Mouse (Mus musculus): ENCODE data around the gene Carf. TPM values are rescaled to one million over a fixed set of nuclear protein-coding genes. Genes with fewer than 3 reads are reported as not detected.
"Not testable (repeated sequence)": the region's sequence is repeated elsewhere in the genome, so short reads cannot be mapped to it uniquely, and the experiment has no call there.

Gene Carf
- polyA plus RNA-seq (2012; ENCODE audit: insufficient read depth, insufficient read length, missing spikeins): 5.0 and 8.2 TPM in 2 replicates

GRCm38 (mm10) chr1:60098024-60098781 is at the start of gene Carf, which contains the start of gene Wdr12:
Gene Carf, plus strand, starts transcription at chr1:60098247.
Gene Wdr12, minus strand, starts transcription at chr1:60098645.
- Histone ChIP-seq H3K27ac (replicated peaks; ENCODE audit: low read depth, low read length) (peak within 1 kb of the TSS; percentile 93), H3K4me1 (ENCODE audit: control insufficient read depth, insufficient read depth, insufficient read length, low read length) (no peaks in the 10 kb centered on the region), H3K4me3 (ENCODE audit: insufficient read depth, low read depth, low read length) (peak within 1 kb of the TSS; percentile 84)

- Histone ChIP-seq H3K27ac (replicated peaks; ENCODE audit: low read depth, low read length) (no peak overlapping the region), H3K4me3 (ENCODE audit: insufficient read depth, low read depth, low read length) (no peak overlapping the region), H3K4me1 (ENCODE audit: control insufficient read depth, insufficient read depth, insufficient read length, low read length) (no peaks in the 10 kb centered on the region)
Measured at GRCm38 (mm10) chr1:60054659-60055058, 43.4 kb upstream of the Carf start.

DNA sequence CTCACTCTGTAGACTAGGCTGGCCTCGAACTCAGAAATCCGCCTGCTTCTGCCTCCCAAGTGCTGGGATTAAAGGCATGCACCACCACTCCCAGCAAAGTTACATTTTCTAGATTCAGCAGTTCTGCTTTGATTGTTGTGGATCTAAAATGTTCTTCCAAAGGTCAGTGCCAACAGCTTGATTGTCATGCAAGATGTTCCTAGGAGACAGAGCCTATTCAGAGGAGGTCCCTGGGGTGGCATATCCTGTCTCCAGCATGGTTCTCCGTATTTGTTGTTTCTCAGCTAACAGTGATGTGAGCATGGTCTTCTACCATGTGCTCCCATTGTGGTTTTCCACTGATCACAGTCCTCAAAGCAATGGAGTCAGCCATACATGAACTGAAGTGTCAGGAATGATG is 41.7 kb upstream of the Carf start:
- no peak overlapping the region for H3K27ac ChIP-seq (replicated peaks; ENCODE audit: low read depth, low read length)
- no peaks in the 10 kb centered on the region for H3K4me1 ChIP-seq (ENCODE audit: control insufficient read depth, insufficient read depth, insufficient read length, low read length)

DNA sequence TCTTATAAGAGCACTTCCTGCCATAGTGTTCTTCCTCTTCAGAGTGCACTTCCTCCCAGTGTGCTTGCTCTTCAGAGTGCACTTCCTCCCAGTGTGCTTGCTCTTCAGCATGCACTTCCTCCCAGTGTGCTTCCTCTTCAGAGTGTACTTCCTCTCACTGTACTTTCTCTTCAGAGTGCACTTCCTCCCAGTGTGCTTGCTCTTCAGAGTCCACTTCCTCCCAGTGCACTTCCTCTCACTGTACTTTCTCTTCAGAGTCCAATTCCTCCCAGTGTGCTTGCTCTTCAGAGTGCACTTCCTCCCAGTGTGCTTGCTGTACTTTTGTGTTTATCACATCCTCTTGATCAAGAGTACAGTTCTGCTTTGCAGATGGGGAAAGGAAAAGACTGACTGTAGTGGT is 27.3 kb upstream of the Carf start:
- H3K4me3 ChIP-seq (ENCODE audit: insufficient read depth, low read depth, low read length): not testable (repeated sequence)

More for the DNA sequence above, 41.7 kb upstream of the Carf start:
- H3K4me3 ChIP-seq (ENCODE audit: insufficient read depth, low read depth, low read length): no peak overlapping the region

GRCm38 (mm10) chr1:60074935-60075334 is 23.1 kb upstream of the Carf start:
- Histone ChIP-seq H3K4me3 (ENCODE audit: insufficient read depth, low read depth, low read length) (no peak overlapping the region), H3K27ac (replicated peaks; ENCODE audit: low read depth, low read length) (no peak overlapping the region), H3K4me1 (ENCODE audit: control insufficient read depth, insufficient read depth, insufficient read length, low read length) (no peaks in the 10 kb centered on the region)

More for the DNA sequence above, 27.3 kb upstream of the Carf start:
- H3K4me1 ChIP-seq (ENCODE audit: control insufficient read depth, insufficient read depth, insufficient read length, low read length); H3K27ac ChIP-seq (replicated peaks; ENCODE audit: low read depth, low read length): not testable (repeated sequence)

DNA sequence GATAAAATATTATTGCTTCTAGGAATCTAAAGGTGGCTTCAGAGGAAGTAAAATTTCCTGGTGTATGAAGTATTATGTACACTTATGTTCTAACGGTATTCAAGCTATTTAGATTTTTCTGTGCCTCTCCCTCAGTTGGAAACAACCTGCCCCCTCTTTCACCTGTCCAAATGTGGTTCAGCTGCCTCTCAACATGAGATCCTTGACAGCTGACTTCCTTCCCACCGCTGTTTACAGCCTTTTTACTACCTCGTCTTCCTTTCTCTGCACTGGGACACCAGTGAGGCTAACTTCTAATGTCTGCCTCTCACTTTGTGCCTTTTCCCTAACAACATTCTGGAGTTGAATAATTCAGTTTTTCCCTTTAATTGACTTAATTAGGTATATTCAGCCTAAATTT is 22.5 kb upstream of the Carf start:
- Histone ChIP-seq H3K4me1 (ENCODE audit: control insufficient read depth, insufficient read depth, insufficient read length, low read length) (no peaks in the 10 kb centered on the region), H3K4me3 (ENCODE audit: insufficient read depth, low read depth, low read length) (no peak overlapping the region), H3K27ac (replicated peaks; ENCODE audit: low read depth, low read length) (no peak overlapping the region)

- no peak overlapping the region for H3K4me3 ChIP-seq (ENCODE audit: insufficient read depth, low read depth, low read length)
- H3K4me1 ChIP-seq (ENCODE audit: control insufficient read depth, insufficient read depth, insufficient read length, low read length): no peaks in the 10 kb centered on the region
- H3K27ac ChIP-seq (replicated peaks; ENCODE audit: low read depth, low read length): no peak overlapping the region
Measured at GRCm38 (mm10) chr1:60076411-60076810, 21.6 kb upstream of the Carf start.

- peak overlapping the region; percentile 84 for H3K4me3 ChIP-seq (ENCODE audit: insufficient read depth, low read depth, low read length)
- no peak overlapping the region for H3K27ac ChIP-seq (replicated peaks; ENCODE audit: low read depth, low read length)
- H3K4me1 ChIP-seq (ENCODE audit: control insufficient read depth, insufficient read depth, insufficient read length, low read length): no peaks in the 10 kb centered on the region
Measured at GRCm38 (mm10) chr1:60096572-60097276, 1.3 kb upstream of the Carf start.

GRCm38 (mm10) chr1:60097277-60098023 is 597 bp upstream of the Carf start:
- H3K4me3 ChIP-seq (ENCODE audit: insufficient read depth, low read depth, low read length): peak overlapping the region; percentile 84
- H3K4me1 ChIP-seq (ENCODE audit: control insufficient read depth, insufficient read depth, insufficient read length, low read length): no peaks in the 10 kb centered on the region
- peak overlapping the region; percentile 89 for H3K27ac ChIP-seq (replicated peaks; ENCODE audit: low read depth, low read length)

DNA sequence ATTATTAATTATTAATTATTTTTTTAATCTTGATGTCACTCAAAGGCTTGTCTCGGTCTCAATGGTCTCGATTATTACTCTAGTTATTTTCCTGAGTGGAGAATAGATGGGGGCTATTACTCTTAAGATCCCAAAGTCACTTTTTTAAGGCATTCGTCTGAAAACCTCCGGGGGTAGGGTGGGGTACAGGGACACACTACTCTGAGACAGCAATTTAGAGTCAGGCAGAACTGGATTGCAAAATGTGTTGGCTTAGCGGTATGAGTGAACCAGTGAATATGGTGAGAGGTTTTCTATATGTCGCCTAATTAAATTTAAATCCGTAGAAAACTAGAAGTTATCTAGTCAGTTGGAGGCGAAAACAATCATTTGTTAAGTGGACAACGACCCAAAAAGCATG is 792 bp downstream of the Carf start:
- no peaks in the 10 kb centered on the region for H3K4me1 ChIP-seq (ENCODE audit: control insufficient read depth, insufficient read depth, insufficient read length, low read length)
- H3K4me3 ChIP-seq (ENCODE audit: insufficient read depth, low read depth, low read length): peak overlapping the region; percentile 59
- no peak overlapping the region for H3K27ac ChIP-seq (replicated peaks; ENCODE audit: low read depth, low read length)

DNA sequence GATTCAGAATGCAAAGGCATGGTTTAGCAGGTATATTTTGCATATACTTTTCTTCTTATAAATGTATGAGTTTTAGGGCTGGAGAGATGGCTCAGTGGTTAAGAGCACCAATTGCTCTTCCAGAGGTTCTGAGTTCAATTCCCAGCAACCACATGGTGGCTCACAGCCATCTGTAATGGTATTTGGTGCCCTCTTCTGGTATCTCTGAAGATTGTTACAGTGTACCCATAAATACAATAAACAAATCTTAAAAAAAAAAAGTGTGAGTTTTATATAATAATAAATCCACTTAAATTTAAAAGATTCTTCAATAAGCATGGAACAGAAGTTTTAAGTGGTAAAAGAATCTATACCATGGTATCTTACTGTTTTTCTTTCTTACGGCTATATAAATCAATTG is 6.5 kb downstream of the Carf start:
- Histone ChIP-seq H3K27ac (replicated peaks; ENCODE audit: low read depth, low read length) (no peak overlapping the region), H3K4me3 (ENCODE audit: insufficient read depth, low read depth, low read length) (no peak overlapping the region), H3K4me1 (ENCODE audit: control insufficient read depth, insufficient read depth, insufficient read length, low read length) (no peaks in the 10 kb centered on the region)

DNA sequence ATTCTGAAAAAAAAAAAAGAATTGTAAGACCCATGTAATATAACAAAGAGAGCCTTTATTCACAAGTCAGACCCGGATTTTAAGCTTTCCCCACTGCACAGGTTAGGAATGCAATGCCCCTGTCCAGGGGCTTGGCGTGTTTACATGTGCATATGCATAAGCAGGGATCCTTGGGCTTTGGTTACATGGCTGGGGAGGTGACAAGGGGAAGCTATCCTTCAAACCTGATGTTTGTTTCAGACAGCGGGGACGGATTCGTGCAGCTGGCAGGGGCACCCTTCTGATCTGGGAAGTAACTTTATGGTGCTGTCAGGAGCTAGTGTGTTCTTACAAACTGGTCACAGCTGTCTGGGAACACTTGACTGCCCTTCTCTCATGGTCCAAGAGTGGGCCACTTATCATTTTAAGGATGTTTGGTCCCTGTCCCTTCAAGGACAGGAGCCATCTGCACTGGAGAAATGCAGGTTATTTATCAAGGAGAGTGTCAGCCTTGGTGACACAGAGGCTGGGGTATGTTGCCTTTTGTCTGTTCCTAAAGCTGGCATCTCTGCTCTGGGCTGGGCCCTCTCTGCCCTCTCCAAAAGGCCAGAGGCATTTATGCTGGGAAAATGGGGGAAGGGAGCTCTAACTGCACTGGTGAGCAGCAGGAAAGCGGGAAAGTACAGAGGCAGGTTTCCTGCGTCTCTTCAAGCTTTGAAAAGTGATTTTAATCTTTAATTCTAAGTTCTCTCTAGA is 19.8 kb downstream of the Carf start:
- H3K4me3 ChIP-seq (ENCODE audit: insufficient read depth, low read depth, low read length): no peak overlapping the region
- H3K27ac ChIP-seq (replicated peaks; ENCODE audit: low read depth, low read length): no peak overlapping the region

DNA sequence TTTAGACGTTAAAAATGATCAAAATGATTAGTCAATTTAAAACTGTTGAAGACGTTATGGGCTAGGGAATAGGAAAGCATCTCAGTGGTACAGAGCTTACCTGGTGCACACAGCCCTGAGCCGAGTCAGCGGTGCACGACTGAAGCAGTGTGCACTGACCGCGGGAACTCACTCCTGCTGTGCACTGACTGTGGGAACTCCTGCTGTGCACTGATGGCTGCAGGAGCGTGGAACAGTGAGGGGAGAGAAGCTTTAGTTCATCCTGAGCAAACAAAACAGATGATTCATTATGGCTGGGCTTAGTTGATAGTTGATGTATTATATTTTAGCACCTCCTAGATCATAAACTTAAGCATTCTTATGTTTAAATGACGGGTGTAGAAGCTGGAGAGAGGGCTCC is 39.3 kb downstream of the Carf start:
- H3K4me1 ChIP-seq (ENCODE audit: control insufficient read depth, insufficient read depth, insufficient read length, low read length): no peaks in the 10 kb centered on the region
- H3K27ac ChIP-seq (replicated peaks; ENCODE audit: low read depth, low read length): no peak overlapping the region
- no peak overlapping the region for H3K4me3 ChIP-seq (ENCODE audit: insufficient read depth, low read depth, low read length)

More for the DNA sequence above, 19.8 kb downstream of the Carf start:
- H3K4me1 ChIP-seq (ENCODE audit: control insufficient read depth, insufficient read depth, insufficient read length, low read length): no peaks in the 10 kb centered on the region

GRCm38 (mm10) chr1:60152700-60153099 is 54.7 kb downstream of the Carf start:
- Histone ChIP-seq H3K27ac (replicated peaks; ENCODE audit: low read depth, low read length) (no peak overlapping the region), H3K4me1 (ENCODE audit: control insufficient read depth, insufficient read depth, insufficient read length, low read length) (no peaks in the 10 kb centered on the region), H3K4me3 (ENCODE audit: insufficient read depth, low read depth, low read length) (no peak overlapping the region)

GRCm38 (mm10) chr1:60156651-60157050 is 58.6 kb downstream of the Carf start:
- Histone ChIP-seq H3K4me3 (ENCODE audit: insufficient read depth, low read depth, low read length) (no peak overlapping the region), H3K4me1 (ENCODE audit: control insufficient read depth, insufficient read depth, insufficient read length, low read length) (no peaks in the 10 kb centered on the region), H3K27ac (replicated peaks; ENCODE audit: low read depth, low read length) (no peak overlapping the region)

All from brown adipose tissue, adult 24 weeks (tissue).